Mouse (Mus musculus) CH12.LX (cell line): ENCODE data around the gene Mgll. TPM values are rescaled to one million over a fixed set of nuclear protein-coding genes. Genes with fewer than 3 reads are reported as not detected.

Experiments used
- DNase-seq: peaks from one replicate; pipeline ENCODE4 v3.0.0-alpha.2; 2013; ENCODE audit errors: extremely low read depth
- H3K27ac ChIP-seq: 2 replicates; pipeline ENCODE4 v1.5.1; 2012; ENCODE audit warnings: low read depth, mild to moderate bottlenecking, control low read depth, moderate library complexity; ENCODE audit not compliant: insufficient read depth
- H3K27me3 ChIP-seq: replicated peaks from 2 replicates; pipeline ENCODE3; 2012; ENCODE audit warnings: inconsistent platforms
- H3K36me3 ChIP-seq, 2 experiments: replicated peaks in 1 of 2; 2 replicates each; pipeline versions ENCODE3 to v1.6.1; 2012; ENCODE audit warnings: inconsistent platforms in 1 of 2, low read length in 1 of 2, mild to moderate bottlenecking in 1 of 2, mixed read lengths in 1 of 2, moderate library complexity in 1 of 2; ENCODE audit not compliant: control insufficient read depth in 1 of 2, insufficient read depth in 1 of 2
- H3K4me1 ChIP-seq, 2 experiments: 2 replicates each; pipeline ENCODE4 v1.6.1; 2012; ENCODE audit warnings: inconsistent platforms in 1 of 2, moderate library complexity in 1 of 2; ENCODE audit not compliant: insufficient read depth in 2 of 2, control insufficient read depth in 1 of 2
- H3K4me2 ChIP-seq: 2 replicates; pipeline ENCODE4 v1.6.1; 2012; ENCODE audit warnings: low read depth, mild to moderate bottlenecking, control low read depth; ENCODE audit not compliant: poor library complexity, insufficient read depth, severe bottlenecking
- H3K4me3 ChIP-seq, 3 experiments: fragments of 150-350 bp in 1 of 3; sonication (generic) in 1 of 3; replicated peaks in 1 of 3; 2 replicates each; pipeline versions ENCODE3 to v1.5.1; 2011 to 2012; ENCODE audit warnings: low read depth in 2 of 3, low read length in 2 of 3, mild to moderate bottlenecking in 2 of 3, moderate library complexity in 2 of 3, control low read depth in 1 of 3, improper control_type of control experiment in 1 of 3, inconsistent platforms in 1 of 3, mixed read lengths in 1 of 3; ENCODE audit not compliant: poor library complexity in 1 of 3
- H3K79me2 ChIP-seq: replicated peaks from 2 replicates; pipeline ENCODE4 v1.6.1; 2012; ENCODE audit warnings: mild to moderate bottlenecking, moderate library complexity; ENCODE audit not compliant: control insufficient read depth, poor library complexity, insufficient read depth, severe bottlenecking; ENCODE audit errors: extremely low read depth
- H3K9ac ChIP-seq: 2 replicates; pipeline ENCODE4 v1.6.1; 2012; ENCODE audit warnings: low read depth, mild to moderate bottlenecking, control low read depth, moderate library complexity; ENCODE audit not compliant: insufficient read depth
- H3K9me3 ChIP-seq: replicated peaks from 2 replicates; pipeline ENCODE3; 2012; ENCODE audit warnings: low read length, inconsistent platforms, mixed read lengths
- BHLHE40 ChIP-seq: IDR thresholded peaks from 2 replicates; pipeline ENCODE4 v1.6.1; 2011; ENCODE audit warnings: mild to moderate bottlenecking, low read depth, low read length, improper control_type of control experiment
- CHD1 ChIP-seq: IDR thresholded peaks from 2 replicates; pipeline ENCODE4 v1.6.1; 2012; ENCODE audit warnings: low read depth, low read length, improper control_type of control experiment, inconsistent platforms
- CHD2 ChIP-seq: IDR thresholded peaks from 2 replicates; pipeline ENCODE4 v1.6.1; 2011; ENCODE audit warnings: low read length, improper control_type of control experiment
- CTCF ChIP-seq, 2 experiments: IDR thresholded peaks in 1 of 2; conservative IDR thresholded peaks in 1 of 2; 2 replicates each; pipeline ENCODE4 v1.5.1; 2011 to 2012; ENCODE audit warnings: low read depth in 2 of 2, low read length in 2 of 2, improper control_type of control experiment in 1 of 2, inconsistent platforms in 1 of 2, mild to moderate bottlenecking in 1 of 2, moderate library complexity in 1 of 2
- E2F4 ChIP-seq: IDR thresholded peaks from 2 replicates; pipeline ENCODE4 v1.6.1; 2011; ENCODE audit warnings: low read depth, low read length, improper control_type of control experiment; ENCODE audit not compliant: insufficient replicate concordance
- ELF1 ChIP-seq: IDR thresholded peaks from 2 replicates; pipeline ENCODE4 v1.6.1; 2014; ENCODE audit warnings: low read depth, mild to moderate bottlenecking, inconsistent platforms, low read length, improper control_type of control experiment
- EP300 ChIP-seq: IDR thresholded peaks from 2 replicates; pipeline ENCODE4 v1.6.1; 2011; ENCODE audit warnings: low read length, improper control_type of control experiment
- ETS1 ChIP-seq: conservative IDR thresholded peaks from 2 replicates; pipeline ENCODE4 v1.6.1; 2012; ENCODE audit warnings: low read depth, mild to moderate bottlenecking, inconsistent platforms, low read length, improper control_type of control experiment, moderate library complexity
- GABPA ChIP-seq: IDR thresholded peaks from 2 replicates; pipeline ENCODE4 v1.6.1; 2012; ENCODE audit warnings: low read depth, low read length, improper control_type of control experiment, inconsistent platforms; ENCODE audit not compliant: insufficient replicate concordance
- HCFC1 ChIP-seq: IDR thresholded peaks from 2 replicates; pipeline ENCODE4 v1.6.1; 2012; ENCODE audit warnings: low read depth, mild to moderate bottlenecking, inconsistent platforms, low read length, improper control_type of control experiment
- IRF4 ChIP-seq: IDR thresholded peaks from 2 replicates; pipeline ENCODE4 v1.6.1; 2014; ENCODE audit warnings: low read depth, mild to moderate bottlenecking, inconsistent platforms, low read length, improper control_type of control experiment
- JUN ChIP-seq: IDR thresholded peaks from 2 replicates; pipeline ENCODE4 v1.6.1; 2011; ENCODE audit warnings: low read depth, mild to moderate bottlenecking, low read length, improper control_type of control experiment, moderate library complexity; ENCODE audit not compliant: insufficient read depth
- JUND ChIP-seq: conservative IDR thresholded peaks from 2 replicates; pipeline ENCODE4 v1.6.1; 2011; ENCODE audit warnings: low read depth, low read length, improper control_type of control experiment
- KAT2A ChIP-seq: IDR thresholded peaks from 2 replicates; pipeline ENCODE4 v1.6.1; 2012; ENCODE audit warnings: low read length, improper control_type of control experiment, inconsistent platforms; ENCODE audit not compliant: insufficient replicate concordance
- MAFK ChIP-seq: IDR thresholded peaks from 2 replicates; pipeline ENCODE4 v1.6.1; 2011; ENCODE audit warnings: low read length, improper control_type of control experiment; ENCODE audit not compliant: insufficient replicate concordance
- MAX ChIP-seq: IDR thresholded peaks from 2 replicates; pipeline ENCODE4 v1.6.1; 2011; ENCODE audit warnings: low read length, improper control_type of control experiment
- MAZ ChIP-seq: IDR thresholded peaks from 2 replicates; pipeline ENCODE4 v1.6.1; 2012; ENCODE audit warnings: low read depth, mild to moderate bottlenecking, inconsistent platforms, low read length, improper control_type of control experiment, moderate library complexity
- MEF2A ChIP-seq: IDR thresholded peaks from 2 replicates; pipeline ENCODE4 v1.6.1; 2014; ENCODE audit warnings: low read depth, mild to moderate bottlenecking, inconsistent platforms, low read length, improper control_type of control experiment, borderline replicate concordance
- MXI1 ChIP-seq: IDR thresholded peaks from 2 replicates; pipeline ENCODE4 v1.6.1; 2011; ENCODE audit warnings: mild to moderate bottlenecking, low read depth, low read length, improper control_type of control experiment
- MYC ChIP-seq: IDR thresholded peaks from 2 replicates; pipeline ENCODE4 v1.6.1; 2011; ENCODE audit warnings: low read depth, mild to moderate bottlenecking, improper control_type of control experiment, low read length
- NELFE ChIP-seq: IDR thresholded peaks from 2 replicates; pipeline ENCODE4 v1.6.1; 2011; ENCODE audit warnings: low read depth, low read length, improper control_type of control experiment
- NRF1 ChIP-seq: IDR thresholded peaks from 2 replicates; pipeline ENCODE4 v1.6.1; 2014; ENCODE audit warnings: low read depth, mild to moderate bottlenecking, inconsistent platforms, low read length, improper control_type of control experiment, moderate library complexity
- PAX5 ChIP-seq: IDR thresholded peaks from 2 replicates; pipeline ENCODE4 v1.6.1; 2012; ENCODE audit warnings: low read length, inconsistent platforms, mixed read lengths
- POLR2A ChIP-seq: IDR thresholded peaks from 2 replicates; pipeline ENCODE4 v1.6.1; 2011; ENCODE audit warnings: low read depth, mild to moderate bottlenecking, improper control_type of control experiment, low read length
- POLR2AphosphoS2 ChIP-seq: IDR thresholded peaks from 2 replicates; pipeline ENCODE4 v1.6.1; 2011; ENCODE audit warnings: low read depth, low read length, improper control_type of control experiment
- RAD21 ChIP-seq: IDR thresholded peaks from 2 replicates; pipeline ENCODE4 v1.6.1; 2011; ENCODE audit warnings: low read depth, mild to moderate bottlenecking, low read length, improper control_type of control experiment, moderate library complexity
- RCOR1 ChIP-seq: conservative IDR thresholded peaks from 2 replicates; pipeline ENCODE4 v1.6.1; 2012; ENCODE audit warnings: low read depth, mild to moderate bottlenecking, inconsistent platforms, low read length, improper control_type of control experiment
- SIN3A ChIP-seq: IDR thresholded peaks from 2 replicates; pipeline ENCODE4 v1.6.1; 2012; ENCODE audit warnings: low read length, improper control_type of control experiment, inconsistent platforms
- SMC3 ChIP-seq: IDR thresholded peaks from 2 replicates; pipeline ENCODE4 v1.6.1; 2011; ENCODE audit warnings: low read depth, low read length, improper control_type of control experiment
- TBP ChIP-seq: conservative IDR thresholded peaks from 2 replicates; pipeline ENCODE4 v1.6.1; 2011; ENCODE audit warnings: low read depth, low read length, improper control_type of control experiment
- TCF12 ChIP-seq: IDR thresholded peaks from 2 replicates; pipeline ENCODE4 v1.6.1; 2014; ENCODE audit warnings: low read depth, mild to moderate bottlenecking, inconsistent platforms, low read length, improper control_type of control experiment
- UBTF ChIP-seq: IDR thresholded peaks from 2 replicates; pipeline ENCODE4 v1.6.1; 2012; ENCODE audit warnings: low read depth, mild to moderate bottlenecking, inconsistent platforms, low read length, improper control_type of control experiment, moderate library complexity
- USF1 ChIP-seq: IDR thresholded peaks from 2 replicates; pipeline ENCODE4 v1.6.1; 2014; ENCODE audit warnings: low read depth, mild to moderate bottlenecking, inconsistent platforms, low read length, improper control_type of control experiment
- USF2 ChIP-seq: conservative IDR thresholded peaks from 2 replicates; pipeline ENCODE4 v1.6.1; 2011; ENCODE audit warnings: low read depth, low read length, improper control_type of control experiment
- ZC3H11A ChIP-seq: IDR thresholded peaks from 2 replicates; pipeline ENCODE4 v1.6.1; 2012; ENCODE audit warnings: low read depth, mild to moderate bottlenecking, inconsistent platforms, low read length, improper control_type of control experiment
- ZKSCAN1 ChIP-seq: IDR thresholded peaks from 2 replicates; pipeline ENCODE4 v1.6.1; 2012; ENCODE audit warnings: low read depth, inconsistent platforms, low read length, improper control_type of control experiment, borderline replicate concordance
- ZMIZ1 ChIP-seq: IDR thresholded peaks from 2 replicates; pipeline ENCODE4 v1.6.1; 2012; ENCODE audit warnings: low read depth, mild to moderate bottlenecking, inconsistent platforms, low read length, improper control_type of control experiment
- ZNF384 ChIP-seq: IDR thresholded peaks from 2 replicates; pipeline ENCODE4 v1.6.1; 2012; ENCODE audit warnings: low read depth, low read length, improper control_type of control experiment, inconsistent platforms
- dilution Hi-C: fragments of 300-500 bp; cut with MboI; formaldehyde crosslinking; loops from 2 replicates; pipeline ENCODE4 v1.14.3; 2020; ENCODE audit warnings: low sequenced_read_pairs; ENCODE audit not compliant: extremely low pct_unique_long_range_greater_than_20kb, extremely low pct_ligation_motif_present
- in situ Hi-C: fragments of 300-500 bp; cut with MboI; formaldehyde crosslinking; loops from 3 replicates; pipeline ENCODE4 v1.14.3; 2019; ENCODE audit warnings: low sequenced_read_pairs, low pct_ligation_motif_present, low pct_unique_long_range_greater_than_20kb, mixed read lengths
- polyA plus RNA-seq: library from polyadenylated mRNA; unstranded; fragments of >175 nt; gene quantifications from 2 replicates; pipeline ENCODE4 v1.2.1, GENCODE M21; 2012; ENCODE audit warnings: low read depth; ENCODE audit not compliant: insufficient read length
- total RNA-seq, 2 experiments: library from RNA; depleted of rRNA; stranded (reverse); fragments of 300-350 nt in 1 of 2; fragments of >200 nt in 1 of 2; gene quantifications; 2 replicates each; pipeline ENCODE4 v1.2.3; 2012 to 2014

Gene Mgll
- total and polyA plus RNA-seq, 3 experiments = 60.8 to 81.1 (median 76.5) TPM

DNA sequence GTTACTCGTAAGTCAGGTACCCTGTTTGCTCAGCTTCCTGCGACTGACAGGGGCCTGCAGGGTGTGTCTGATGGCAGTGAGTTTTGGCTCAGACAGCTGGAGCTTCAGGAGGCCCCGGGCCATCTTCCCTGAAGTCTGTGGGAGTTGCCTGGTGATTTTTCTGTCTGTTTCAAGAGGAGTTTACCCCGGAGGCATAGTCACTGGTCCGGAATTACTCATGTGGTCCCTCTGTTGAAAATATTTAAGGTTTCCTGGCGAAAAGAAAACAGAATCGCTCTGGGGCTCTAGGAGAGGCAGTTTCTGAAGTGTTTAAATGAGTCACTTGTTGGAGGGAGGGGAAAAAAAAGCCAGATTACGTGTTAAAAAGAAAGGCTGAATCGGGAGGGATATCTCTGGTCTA is 49.8 kb downstream of the Mgll start:
- peaks cover 64% of the 10 kb centered on the region for H3K79me2 ChIP-seq
- DNase-seq = no peak
- H3K9me3 ChIP-seq = no peaks in the 10 kb centered on the region
- H3K9ac ChIP-seq = peak overlapping the region; percentile 20
- H3K4me1 ChIP-seq = peaks cover 53 to 93% of the 10 kb centered on the region in 2 experiments
- H3K36me3 ChIP-seq = peaks cover 30 to 47% of the 10 kb centered on the region in 2 experiments
- no peak for TF ChIP-seq PAX5
- no peak for TF ChIP-seq TBP
- TF ChIP-seq ELF1 = no peak
- TF ChIP-seq MEF2A = peak; percentile 64; the same call in 1 of the 2 replicates
- no peak for TF ChIP-seq CTCF (conservative IDR thresholded peaks at IDR 0.05 in 1 of 2, IDR thresholded peaks at IDR 0.05 in 1 of 2; ENCODE audit: low read depth in 2 of 2, low read length in 2 of 2)
- no peak for TF ChIP-seq MAZ
- peak; percentile 70 for TF ChIP-seq ZNF384
- TF ChIP-seq ETS1 = peak; percentile 68; the same call in 1 of the 2 replicates
- TF ChIP-seq ZMIZ1 = peak; percentile 32; the same call in 1 of the 2 replicates
- no peak for TF ChIP-seq MAX
- TF ChIP-seq BHLHE40 = peak; percentile 47; the same call in 1 of the 2 replicates
- TF ChIP-seq NELFE = no peak
- TF ChIP-seq EP300 = peak; percentile 57
- peak; percentile 26; the same call in 1 of the 2 replicates for TF ChIP-seq JUN
- no peak for TF ChIP-seq POLR2AphosphoS2
- TF ChIP-seq SMC3 = no peak
- no peak for TF ChIP-seq POLR2A
- TF ChIP-seq MAFK = 0 out of 2 replicates have a peak, but pooled peaks have one; percentile 22
- TF ChIP-seq HCFC1 = no peak
- no peak; the same call in 1 of the 2 replicates for TF ChIP-seq RCOR1
- no peak for TF ChIP-seq KAT2A
- TF ChIP-seq RAD21 = no peak
- no peak for TF ChIP-seq ZKSCAN1
- TF ChIP-seq MXI1 = peak; percentile 76; the same call in 1 of the 2 replicates
- TF ChIP-seq JUND = no peak
- TF ChIP-seq USF1 = no peak
- TF ChIP-seq CHD2 = 0 out of 2 replicates have a peak, but pooled peaks have one; percentile 30
- no peak for TF ChIP-seq UBTF
- TF ChIP-seq GABPA = no peak
- no peak for TF ChIP-seq ZC3H11A
- TF ChIP-seq IRF4 = peak; percentile 66
- TF ChIP-seq TCF12 = no peak
- no peak for TF ChIP-seq MYC
- TF ChIP-seq NRF1 = no peak
- no peak for TF ChIP-seq CHD1
- TF ChIP-seq USF2 = no peak
- no peak for TF ChIP-seq E2F4
- 0 out of 2 replicates have a peak, but pooled peaks have one; percentile 27 for TF ChIP-seq SIN3A
- TF ChIP-seq, all 38 proteins: peak for 12
- H3K4me2 ChIP-seq = peak overlapping the region; percentile 54
- peak overlapping the region; percentile 69 for H3K27ac ChIP-seq
- in situ Hi-C loops (no loop called here), dilution Hi-C loops (no loop called here)
- no peak overlapping the region for H3K4me3 ChIP-seq
- no peaks in the 10 kb centered on the region for H3K27me3 ChIP-seq
